13 mouse cellular contexts compared by ENCODE assay signal in genomic region chr19:21581404-21581803, GRCm38 (mm10).
"Had no signal": no experiment of that assay in that cellular context is flagged by ENCODE, and none has a peak within 500 bp of the region (broad histone marks: within the 10 kb centered on the region; RNA-seq: fewer than 3 reads in every experiment).

No protein-coding gene starts in this region.

- H3K9ac ChIP-seq: liver, embryonic 15.5 days; neural tube, embryonic 15.5 days had no signal

- H3K36me3 ChIP-seq: limb, embryonic 10.5 days; liver, embryonic 15.5 days; midbrain, embryonic 10.5 days; neural tube, embryonic 15.5 days had no signal

- H3K9me3 ChIP-seq: limb, embryonic 10.5 days; liver, embryonic 15.5 days; midbrain, embryonic 10.5 days; neural tube, embryonic 15.5 days had no signal

- H3K4me2 ChIP-seq: liver, embryonic 11.5 days; liver, embryonic 15.5 days; neural tube, embryonic 15.5 days had no signal

- H3K4me3 ChIP-seq: left cerebral cortex, adult 2 months; limb, embryonic 10.5 days; liver, embryonic 15.5 days; midbrain, embryonic 10.5 days; myocyte; neural tube, embryonic 15.5 days had no signal

- ATAC-seq: lung, postnatal 0 days had no signal

- H3K4me1 ChIP-seq: limb, embryonic 10.5 days; liver, embryonic 15.5 days; neural tube, embryonic 15.5 days had no signal

- DNase-seq: kidney, postnatal 25 days; lung, adult 2 months; lung, postnatal 36 days; thymus, postnatal 4 days had no signal

- H3K27ac ChIP-seq: left cerebral cortex, adult 2 months; limb, embryonic 10.5 days; liver, embryonic 15.5 days; midbrain, embryonic 10.5 days; neural tube, embryonic 15.5 days; stomach, postnatal 0 days had no signal

- H3K27me3 ChIP-seq: liver, embryonic 15.5 days; neural tube, embryonic 15.5 days had no signal
